Mouse (Mus musculus): Measurements from ENCODE around the gene Arhgap33. TPM values are rescaled to one million over a fixed set of nuclear protein-coding genes. Genes with fewer than 3 reads are reported as not detected.

The Arhgap33 gene
- 41.4 and 41.9 TPM in 2 replicates for polyA plus RNA-seq (2014; fragmentation: Nextera tagmentation; extraction: Ambion mirVana)

DNA sequence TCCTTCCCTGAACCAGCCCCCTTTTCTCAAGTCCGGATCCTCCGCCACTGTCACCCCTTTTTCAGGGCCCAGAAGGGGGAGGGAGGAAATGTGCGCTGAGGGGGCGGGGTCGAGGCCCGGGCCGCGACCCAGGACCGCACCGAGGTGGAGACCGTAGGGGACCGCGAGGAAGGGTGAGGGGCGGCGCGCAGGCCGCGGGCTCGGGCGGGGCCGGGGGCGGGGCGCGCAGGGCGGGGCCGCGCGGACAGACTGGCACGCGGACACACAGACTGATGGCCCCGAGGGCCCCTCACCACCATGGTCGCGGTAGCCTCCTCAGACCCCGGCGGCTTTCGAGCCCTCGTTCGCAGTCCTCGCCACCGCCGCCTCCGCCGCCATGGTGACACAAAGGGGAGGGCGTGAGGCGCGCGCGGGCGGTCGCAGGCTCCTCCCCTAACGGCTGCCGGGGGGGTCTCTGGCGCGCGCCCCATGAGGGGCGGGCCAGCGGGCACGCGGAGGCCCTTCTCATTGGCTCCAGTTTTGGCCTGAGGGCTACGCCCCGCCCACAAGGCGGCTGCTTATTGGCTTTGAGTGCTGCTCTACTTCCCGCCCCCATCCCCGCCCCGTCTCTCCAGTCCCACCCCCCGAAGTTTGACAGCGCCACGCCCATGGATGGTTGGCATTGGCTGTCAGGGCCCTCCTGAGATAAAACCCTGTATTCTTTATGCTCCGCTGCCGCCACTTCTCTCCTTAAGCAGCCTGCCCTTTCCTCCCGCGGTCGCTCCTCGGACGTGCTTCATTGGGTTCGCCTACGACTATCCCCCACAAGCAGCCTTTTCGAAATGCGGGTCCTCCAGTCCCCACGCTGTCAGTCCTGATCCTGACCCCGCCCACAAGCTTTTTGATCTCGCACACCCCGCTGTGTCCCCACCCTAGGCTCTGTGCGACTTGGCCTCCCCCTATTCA is at the start of gene Arhgap33:
Gene Arhgap33, minus strand, starts transcription at position 428 of the 945 bp plus-strand sequence.
- H3K9ac ChIP-seq (ENCODE audit: low read depth, low read length) = peak within 1 kb of the TSS; percentile 88
- peak within 1 kb of the TSS; percentile 92 for H3K27ac ChIP-seq (ENCODE audit: low read depth, low read length)
- peak within 1 kb of the TSS; percentile 79 for H3K4me3 ChIP-seq (ENCODE audit: low read depth, low read length)
- ATAC-seq (ENCODE audit: low FRiP score) (peak; percentile 93), DNase-seq (ENCODE audit: low spot score) (peak; percentile 99)
- H3K9me3 ChIP-seq (ENCODE audit: control insufficient read depth, low read length) = no peaks in the 10 kb centered on the region
- H3K4me1 ChIP-seq (replicated peaks; ENCODE audit: control insufficient read depth, insufficient read depth, low read length) = peaks cover 17% of the 10 kb centered on the region
- H3K4me2 ChIP-seq (replicated peaks; ENCODE audit: low read depth, low read length) = peak within 1 kb of the TSS; percentile 79
- WGBS = 2% methylated on average over 67 of the region's 84 CpGs
- H3K27me3 ChIP-seq (ENCODE audit: control insufficient read depth, insufficient read depth, low read length) = no peaks in the 10 kb centered on the region
- H3K36me3 ChIP-seq (ENCODE audit: control insufficient read depth, insufficient read depth, low read length) = peaks cover 14% of the 10 kb centered on the region

DNA sequence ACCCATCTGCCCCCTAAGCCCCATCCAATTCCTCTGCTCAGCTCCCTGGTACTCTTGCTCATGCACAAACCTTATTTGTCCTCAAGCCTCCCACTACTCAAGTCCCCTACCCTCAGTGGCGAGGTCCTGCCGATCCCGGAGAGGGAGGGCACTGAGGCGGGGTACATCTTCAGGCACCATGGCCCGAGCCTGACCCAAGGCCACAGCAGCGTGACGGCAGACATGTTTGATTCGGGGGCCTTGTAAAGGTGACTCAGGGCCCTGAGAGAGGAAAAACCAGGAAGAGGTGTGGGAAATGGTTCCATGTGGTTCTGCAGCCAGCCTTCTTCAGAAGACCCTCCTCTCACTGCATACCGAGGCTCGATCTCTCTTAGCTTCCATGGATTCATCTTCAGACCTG is 49.5 kb upstream of the Arhgap33 start:
- DNase-seq (ENCODE audit: low spot score) (no peak), ATAC-seq (ENCODE audit: low FRiP score) (no peak)
- H3K4me3 ChIP-seq (ENCODE audit: low read depth, low read length) = no peak overlapping the region
- no peak overlapping the region for H3K4me2 ChIP-seq (replicated peaks; ENCODE audit: low read depth, low read length)
- H3K4me1 ChIP-seq (replicated peaks; ENCODE audit: control insufficient read depth, insufficient read depth, low read length) = peaks cover 5% of the 10 kb centered on the region
- H3K27me3 ChIP-seq (ENCODE audit: control insufficient read depth, insufficient read depth, low read length) = no peaks in the 10 kb centered on the region
- no peaks in the 10 kb centered on the region for H3K9me3 ChIP-seq (ENCODE audit: control insufficient read depth, low read length)
- no peak overlapping the region for H3K9ac ChIP-seq (ENCODE audit: low read depth, low read length)
- H3K36me3 ChIP-seq (ENCODE audit: control insufficient read depth, insufficient read depth, low read length) = peaks cover 23% of the 10 kb centered on the region
- 93% methylated on average over 10 of the region's 10 CpGs for WGBS
- no peak overlapping the region for H3K27ac ChIP-seq (ENCODE audit: low read depth, low read length)

DNA sequence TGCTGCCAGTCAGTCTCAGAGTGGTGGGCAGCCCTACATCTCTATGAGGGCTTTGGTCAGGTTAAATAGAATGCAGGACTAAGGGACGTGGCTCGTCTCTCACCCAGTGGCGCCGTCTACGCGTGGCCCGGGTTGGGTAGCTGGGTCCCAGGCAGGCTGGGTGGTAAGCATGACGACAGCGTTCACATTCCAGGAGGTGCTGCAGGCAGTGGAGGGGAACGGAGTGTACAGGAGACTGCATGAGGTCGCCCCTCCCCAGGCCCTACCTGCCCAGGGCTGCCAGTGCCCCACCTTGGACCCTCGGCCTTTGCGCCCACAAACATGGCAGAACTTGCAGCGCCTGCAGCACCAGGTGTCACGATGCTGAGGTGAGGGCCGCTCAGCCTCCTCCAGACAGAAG is 46.7 kb upstream of the Arhgap33 start:
- peaks cover 34% of the 10 kb centered on the region for H3K36me3 ChIP-seq (ENCODE audit: control insufficient read depth, insufficient read depth, low read length)

DNA sequence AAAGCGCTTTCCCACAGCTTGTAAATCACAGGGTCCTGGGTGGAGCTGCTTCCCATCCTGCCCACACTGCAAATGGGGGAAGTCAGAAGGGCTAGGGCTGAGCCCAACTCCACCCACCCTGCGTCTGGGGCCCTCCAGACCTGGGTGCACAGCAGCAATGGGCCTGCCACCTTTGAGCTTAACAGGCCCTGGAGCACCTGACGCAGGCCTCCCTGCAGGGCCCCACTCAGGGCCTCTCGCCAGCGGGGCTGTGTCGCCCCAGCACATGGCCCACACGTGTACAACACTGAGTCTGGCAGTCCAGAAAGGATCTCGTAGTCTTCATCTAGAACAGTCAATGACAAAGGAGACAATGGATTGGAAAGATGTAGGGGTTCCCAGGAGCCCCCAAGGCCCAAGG is 45.1 kb upstream of the Arhgap33 start:
- Histone ChIP-seq H3K9ac (ENCODE audit: low read depth, low read length) (no peak overlapping the region), H3K4me2 (replicated peaks; ENCODE audit: low read depth, low read length) (no peak overlapping the region), H3K27ac (ENCODE audit: low read depth, low read length) (no peak overlapping the region), H3K4me3 (ENCODE audit: low read depth, low read length) (no peak overlapping the region), H3K27me3 (ENCODE audit: control insufficient read depth, insufficient read depth, low read length) (no peaks in the 10 kb centered on the region), H3K36me3 (ENCODE audit: control insufficient read depth, insufficient read depth, low read length) (peaks cover 46% of the 10 kb centered on the region), H3K9me3 (ENCODE audit: control insufficient read depth, low read length) (no peaks in the 10 kb centered on the region), H3K4me1 (replicated peaks; ENCODE audit: control insufficient read depth, insufficient read depth, low read length) (no peaks in the 10 kb centered on the region)
- ATAC-seq (ENCODE audit: low FRiP score) (no peak), DNase-seq (ENCODE audit: low spot score) (no peak)
- 94% methylated on average over 8 of the region's 8 CpGs for WGBS

More for the DNA sequence above, 46.7 kb upstream of the Arhgap33 start:
- no peak overlapping the region for H3K4me2 ChIP-seq (replicated peaks; ENCODE audit: low read depth, low read length)
- DNase-seq (ENCODE audit: low spot score) (no peak), ATAC-seq (ENCODE audit: low FRiP score) (no peak)
- no peak overlapping the region for H3K9ac ChIP-seq (ENCODE audit: low read depth, low read length)
- 96% methylated on average over 16 of the region's 16 CpGs for WGBS
- H3K4me1 ChIP-seq (replicated peaks; ENCODE audit: control insufficient read depth, insufficient read depth, low read length) = no peaks in the 10 kb centered on the region
- no peak overlapping the region for H3K27ac ChIP-seq (ENCODE audit: low read depth, low read length)
- no peaks in the 10 kb centered on the region for H3K9me3 ChIP-seq (ENCODE audit: control insufficient read depth, low read length)
- no peaks in the 10 kb centered on the region for H3K27me3 ChIP-seq (ENCODE audit: control insufficient read depth, insufficient read depth, low read length)
- H3K4me3 ChIP-seq (ENCODE audit: low read depth, low read length) = no peak overlapping the region

DNA sequence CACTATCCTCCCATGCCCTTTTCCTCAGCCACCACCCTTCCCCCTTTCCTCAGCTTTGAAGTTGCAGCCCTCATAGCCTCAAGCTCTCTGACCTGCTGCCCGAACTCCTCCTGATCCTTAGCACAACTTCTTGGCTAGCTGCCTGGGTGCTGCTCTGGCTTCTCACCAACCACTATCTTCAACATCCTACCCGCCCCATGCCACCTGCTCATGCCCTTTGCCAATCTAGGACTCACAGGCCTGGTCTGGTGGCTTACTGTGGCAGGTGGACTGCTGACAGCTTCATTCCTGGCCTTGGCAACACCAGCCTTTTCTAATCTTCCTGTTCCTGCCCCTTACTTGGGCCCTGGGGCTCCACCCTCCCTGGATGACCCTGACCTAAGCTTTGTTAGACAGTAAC is 38.1 kb upstream of the Arhgap33 start:
- Histone ChIP-seq H3K9ac (ENCODE audit: low read depth, low read length) (no peak overlapping the region), H3K4me2 (replicated peaks; ENCODE audit: low read depth, low read length) (no peak overlapping the region), H3K36me3 (ENCODE audit: control insufficient read depth, insufficient read depth, low read length) (peaks cover 30% of the 10 kb centered on the region), H3K9me3 (ENCODE audit: control insufficient read depth, low read length) (no peaks in the 10 kb centered on the region), H3K4me1 (replicated peaks; ENCODE audit: control insufficient read depth, insufficient read depth, low read length) (no peaks in the 10 kb centered on the region), H3K27ac (ENCODE audit: low read depth, low read length) (no peak overlapping the region), H3K27me3 (ENCODE audit: control insufficient read depth, insufficient read depth, low read length) (no peaks in the 10 kb centered on the region), H3K4me3 (ENCODE audit: low read depth, low read length) (no peak overlapping the region)
- 84% methylated on average over 2 of the region's 2 CpGs for WGBS
- no peak for ATAC-seq (ENCODE audit: low FRiP score)
- no peak for DNase-seq (ENCODE audit: low spot score)

DNA sequence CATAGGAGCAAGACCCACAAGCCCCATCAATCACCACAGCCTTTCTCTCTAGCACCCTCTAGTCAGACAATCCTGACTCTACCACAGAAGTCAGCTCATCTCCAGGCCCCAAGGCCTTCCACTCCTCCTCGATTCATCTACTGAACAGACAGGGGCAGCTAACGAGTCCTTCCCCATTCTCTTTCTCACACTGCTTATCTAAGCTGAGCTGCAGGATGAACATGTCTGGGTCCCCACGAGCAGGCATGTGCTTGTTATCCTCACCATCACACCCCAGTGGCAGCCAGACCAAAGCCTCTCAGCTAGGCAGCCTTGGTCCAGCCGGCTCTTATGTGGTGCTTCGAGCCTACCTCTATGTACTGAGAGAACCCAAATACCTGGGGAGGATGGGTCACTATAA is 37.5 kb upstream of the Arhgap33 start:
- Histone ChIP-seq H3K9ac (ENCODE audit: low read depth, low read length) (no peak overlapping the region), H3K27me3 (ENCODE audit: control insufficient read depth, insufficient read depth, low read length) (no peaks in the 10 kb centered on the region), H3K4me3 (ENCODE audit: low read depth, low read length) (no peak overlapping the region), H3K4me2 (replicated peaks; ENCODE audit: low read depth, low read length) (no peak overlapping the region), H3K36me3 (ENCODE audit: control insufficient read depth, insufficient read depth, low read length) (peaks cover 30% of the 10 kb centered on the region), H3K9me3 (ENCODE audit: control insufficient read depth, low read length) (no peaks in the 10 kb centered on the region), H3K4me1 (replicated peaks; ENCODE audit: control insufficient read depth, insufficient read depth, low read length) (no peaks in the 10 kb centered on the region), H3K27ac (ENCODE audit: low read depth, low read length) (no peak overlapping the region)
- no peak for DNase-seq (ENCODE audit: low spot score)
- WGBS = 89% methylated on average over 5 of the region's 5 CpGs
- ATAC-seq (ENCODE audit: low FRiP score) = no peak

DNA sequence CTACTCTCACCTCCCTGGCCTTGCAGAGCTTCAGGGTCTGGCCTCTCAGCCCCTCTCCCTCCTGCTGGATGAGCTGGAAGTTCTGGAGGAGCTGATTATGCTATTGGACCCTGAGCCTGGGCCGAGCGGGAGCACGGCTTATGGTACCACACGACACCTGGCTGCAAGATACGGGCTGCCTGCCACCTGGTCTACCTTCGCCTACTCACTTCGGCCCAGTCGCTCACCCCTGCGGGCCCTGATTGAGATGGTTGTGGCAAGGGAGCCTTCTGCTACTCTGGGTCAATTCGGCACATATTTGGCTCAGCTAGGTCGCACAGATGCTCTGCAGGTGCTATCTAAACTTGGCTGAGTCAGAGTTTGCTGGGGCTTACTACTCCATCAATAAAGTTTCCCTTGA is 32.7 kb upstream of the Arhgap33 start:
- Histone ChIP-seq H3K4me1 (replicated peaks; ENCODE audit: control insufficient read depth, insufficient read depth, low read length) (no peaks in the 10 kb centered on the region), H3K36me3 (ENCODE audit: control insufficient read depth, insufficient read depth, low read length) (peaks cover 8% of the 10 kb centered on the region)
- WGBS = 88% methylated on average over 11 of the region's 11 CpGs

DNA sequence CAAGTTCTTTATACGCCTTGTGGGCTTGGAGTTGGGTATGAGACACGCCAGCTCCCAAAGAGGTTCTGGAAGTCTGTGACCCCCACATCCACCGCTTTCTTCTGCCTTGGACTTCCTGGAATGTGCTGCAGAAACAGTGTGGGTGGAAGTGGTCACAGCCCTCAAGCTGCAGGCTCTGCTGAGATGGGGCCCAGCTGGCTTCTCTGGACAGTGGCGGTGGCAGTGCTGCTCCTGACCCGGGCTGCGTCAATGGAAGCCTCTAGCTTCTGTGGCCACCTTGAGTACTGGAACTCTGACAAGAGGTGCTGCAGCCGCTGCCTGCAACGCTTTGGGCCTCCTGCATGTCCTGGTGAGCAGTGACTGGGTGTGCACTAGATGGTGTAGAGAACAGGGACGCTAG is 31.2 kb upstream of the Arhgap33 start:
- no peak overlapping the region for H3K4me2 ChIP-seq (replicated peaks; ENCODE audit: low read depth, low read length)
- no peak for DNase-seq (ENCODE audit: low spot score)
- H3K9me3 ChIP-seq (ENCODE audit: control insufficient read depth, low read length) = no peaks in the 10 kb centered on the region
- ATAC-seq (ENCODE audit: low FRiP score) = no peak
- H3K27me3 ChIP-seq (ENCODE audit: control insufficient read depth, insufficient read depth, low read length) = no peaks in the 10 kb centered on the region
- 91% methylated on average over 9 of the region's 9 CpGs for WGBS
- H3K4me3 ChIP-seq (ENCODE audit: low read depth, low read length) = no peak overlapping the region
- peaks cover 7% of the 10 kb centered on the region; the same call in 1 of the 2 replicates for H3K36me3 ChIP-seq (ENCODE audit: control insufficient read depth, insufficient read depth, low read length)
- no peaks in the 10 kb centered on the region for H3K4me1 ChIP-seq (replicated peaks; ENCODE audit: control insufficient read depth, insufficient read depth, low read length)
- H3K9ac ChIP-seq (ENCODE audit: low read depth, low read length) = no peak overlapping the region
- H3K27ac ChIP-seq (ENCODE audit: low read depth, low read length) = no peak overlapping the region

More for the DNA sequence above, 32.7 kb upstream of the Arhgap33 start:
- Histone ChIP-seq H3K27ac (ENCODE audit: low read depth, low read length) (no peak overlapping the region), H3K9ac (ENCODE audit: low read depth, low read length) (no peak overlapping the region), H3K27me3 (ENCODE audit: control insufficient read depth, insufficient read depth, low read length) (no peaks in the 10 kb centered on the region), H3K4me3 (ENCODE audit: low read depth, low read length) (no peak overlapping the region), H3K4me2 (replicated peaks; ENCODE audit: low read depth, low read length) (no peak overlapping the region), H3K9me3 (ENCODE audit: control insufficient read depth, low read length) (no peaks in the 10 kb centered on the region)
- DNase-seq (ENCODE audit: low spot score) (no peak), ATAC-seq (ENCODE audit: low FRiP score) (no peak)

Measured in hindbrain, embryonic 11.5 days (tissue).